Mouse (Mus musculus) lung, adult 2 months (tissue): Measurements from ENCODE around the gene Man2a1.

Experiments used
- CTCF ChIP-seq: fragments of 200-500 bp; IDR thresholded peaks from 2 replicates; pipeline ENCODE4 v1.5.1; 2011; ENCODE audit warnings: mild to moderate bottlenecking, low read length, control low read depth; ENCODE audit not compliant: insufficient read depth
- POLR2A ChIP-seq: fragments of 200-500 bp; IDR thresholded peaks from 2 replicates; pipeline ENCODE4 v1.6.1; 2011; ENCODE audit warnings: low read depth, mild to moderate bottlenecking, control low read depth, low read length, borderline replicate concordance; ENCODE audit errors: extremely low read depth

- TF ChIP-seq POLR2A (no peak), CTCF (no peak)
Measured at GRCm38 (mm10) chr17:64723162-64723561, 122.6 kb downstream of the Man2a1 start.
